Comparison of ENCODE assay signal across 8 mouse cellular contexts in genomic region chr4:133344112-133344511, GRCm38 (mm10). TPM values are rescaled to one million over a fixed set of nuclear protein-coding genes. Genes with fewer than 3 reads are reported as not detected.
DNase-seq lines count a peak whose midpoint lies in the region; ATAC-seq and TF ChIP-seq lines count a peak whose summit lies in the region.

No protein-coding gene starts in this region.

- no peaks in the 10 kb centered on the region for H3K9me3 ChIP-seq in forebrain, embryonic 14.5 days (replicated peaks; ENCODE audit: control insufficient read depth, low read length)
- H3K9me3 ChIP-seq in forebrain, embryonic 16.5 days (ENCODE audit: control insufficient read depth, low read length) = no peaks in the 10 kb centered on the region
- H3K9me3 ChIP-seq in midbrain, embryonic 14.5 days (ENCODE audit: control insufficient read depth, low read length) = no peaks in the 10 kb centered on the region
- H3K9me3 ChIP-seq in midbrain, embryonic 16.5 days (replicated peaks; ENCODE audit: control insufficient read depth, low read length, poor library complexity, severe bottlenecking) = no peaks in the 10 kb centered on the region
- H3K9me3 ChIP-seq in neural tube, embryonic 11.5 days (ENCODE audit: control insufficient read depth, low read length) = no peaks in the 10 kb centered on the region

- 6% methylated on average over 4 of the region's 4 CpGs for WGBS in forebrain, embryonic 14.5 days
- under 1% methylated on average over 4 of the region's 4 CpGs for WGBS in forebrain, embryonic 16.5 days
- WGBS in midbrain, embryonic 14.5 days = 4% methylated on average over 4 of the region's 4 CpGs
- 6% methylated on average over 4 of the region's 4 CpGs for WGBS in midbrain, embryonic 16.5 days
- 18% methylated on average over 4 of the region's 4 CpGs for WGBS in neural tube, embryonic 11.5 days

- H3K27ac ChIP-seq in forebrain, embryonic 14.5 days (ENCODE audit: low read depth, low read length) = no peak overlapping the region
- no peak overlapping the region for H3K27ac ChIP-seq in forebrain, embryonic 16.5 days (ENCODE audit: low read length)
- no peak overlapping the region for H3K27ac ChIP-seq in midbrain, embryonic 14.5 days (replicated peaks; ENCODE audit: low read depth, low read length)
- no peak overlapping the region for H3K27ac ChIP-seq in midbrain, embryonic 16.5 days (ENCODE audit: low read length)
- H3K27ac ChIP-seq in bone marrow macrophage, adult 2 months (ENCODE audit: insufficient read depth, low read depth, low read length) = no peak overlapping the region
- H3K27ac ChIP-seq in neural tube, embryonic 11.5 days (ENCODE audit: low read depth, low read length) = no peak overlapping the region

- peak; percentile 75 for DNase-seq in forebrain, embryonic 14.5 days (ENCODE audit: low spot score)
- peak; percentile 79 for DNase-seq in midbrain, embryonic 14.5 days
- DNase-seq in kidney, postnatal 25 days = peak; percentile 45 to 64
- DNase-seq in neural tube, embryonic 11.5 days (ENCODE audit: low spot score) = peak; percentile 14

- H3K27me3 ChIP-seq in forebrain, embryonic 14.5 days (replicated peaks; ENCODE audit: control insufficient read depth, insufficient read depth, low read length) = no peaks in the 10 kb centered on the region
- 0 out of 2 replicates have a peak, but pooled peaks cover 2% of the 10 kb centered on the region for H3K27me3 ChIP-seq in forebrain, embryonic 16.5 days (replicated peaks; ENCODE audit: control insufficient read depth, insufficient read depth, low read length)
- no peaks in the 10 kb centered on the region; the same call in 1 of the 2 replicates for H3K27me3 ChIP-seq in midbrain, embryonic 14.5 days (ENCODE audit: control insufficient read depth, insufficient read depth, low read length)
- H3K27me3 ChIP-seq in midbrain, embryonic 16.5 days (ENCODE audit: control insufficient read depth, insufficient read depth, low read depth, low read length) = no peaks in the 10 kb centered on the region
- H3K27me3 ChIP-seq in neural tube, embryonic 11.5 days (ENCODE audit: control insufficient read depth, insufficient read depth, low read length) = no peaks in the 10 kb centered on the region

- TF ChIP-seq CTCF in bone marrow macrophage, adult 2 months (IDR thresholded peaks at IDR 0.05; ENCODE audit: low read depth, low read length) = peak; percentile 54; the same call in 1 of the 2 replicates

- ATAC-seq in forebrain, embryonic 14.5 days = no peak
- ATAC-seq in forebrain, embryonic 16.5 days = no peak
- ATAC-seq in midbrain, embryonic 14.5 days (ENCODE audit: low FRiP score, low TSS enrichment) = no peak
- ATAC-seq in midbrain, embryonic 16.5 days = no peak
- ATAC-seq in neural tube, embryonic 11.5 days (ENCODE audit: insufficient read depth, low FRiP score, low TSS enrichment) = no peak
- no peak for ATAC-seq in megakaryocyte-erythroid progenitor cell, adult 5-6 weeks (replicated peaks; ENCODE audit: low FRiP score, low TSS enrichment, poor library complexity, severe bottlenecking)

- no peak overlapping the region for H3K9ac ChIP-seq in forebrain, embryonic 14.5 days (ENCODE audit: low read length)
- H3K9ac ChIP-seq in forebrain, embryonic 16.5 days (replicated peaks; ENCODE audit: low read depth, low read length) = no peak overlapping the region
- no peak overlapping the region for H3K9ac ChIP-seq in midbrain, embryonic 14.5 days (replicated peaks; ENCODE audit: low read length)
- no peak overlapping the region for H3K9ac ChIP-seq in midbrain, embryonic 16.5 days (ENCODE audit: low read depth, low read length)
- no peak overlapping the region for H3K9ac ChIP-seq in neural tube, embryonic 11.5 days (ENCODE audit: low read length)

- H3K4me2 ChIP-seq in forebrain, embryonic 14.5 days (ENCODE audit: low read length) = no peak overlapping the region
- H3K4me2 ChIP-seq in forebrain, embryonic 16.5 days (ENCODE audit: low read length) = no peak overlapping the region
- H3K4me2 ChIP-seq in midbrain, embryonic 14.5 days (ENCODE audit: low read length) = no peak overlapping the region
- no peak overlapping the region for H3K4me2 ChIP-seq in midbrain, embryonic 16.5 days (ENCODE audit: low read length)
- no peak overlapping the region for H3K4me2 ChIP-seq in neural tube, embryonic 11.5 days (ENCODE audit: low read depth)

- no peaks in the 10 kb centered on the region for H3K4me1 ChIP-seq in forebrain, embryonic 14.5 days (ENCODE audit: control insufficient read depth, insufficient read depth, low read length)
- H3K4me1 ChIP-seq in forebrain, embryonic 16.5 days (replicated peaks; ENCODE audit: control insufficient read depth, insufficient read depth, low read length) = 0 out of 2 replicates have a peak, but pooled peaks cover 2% of the 10 kb centered on the region
- H3K4me1 ChIP-seq in midbrain, embryonic 14.5 days (ENCODE audit: control insufficient read depth, insufficient read depth, low read length) = no peaks in the 10 kb centered on the region
- H3K4me1 ChIP-seq in midbrain, embryonic 16.5 days (ENCODE audit: control insufficient read depth, insufficient read depth, low read length) = no peaks in the 10 kb centered on the region
- peaks cover 3% of the 10 kb centered on the region; the same call in 1 of the 2 replicates for H3K4me1 ChIP-seq in bone marrow macrophage, adult 2 months (ENCODE audit: control insufficient read depth, insufficient read depth, low read length)
- no peaks in the 10 kb centered on the region for H3K4me1 ChIP-seq in neural tube, embryonic 11.5 days (ENCODE audit: control insufficient read depth, insufficient read depth, low read length)

- H3K4me3 ChIP-seq in forebrain, embryonic 14.5 days (ENCODE audit: low read depth, low read length) = no peak overlapping the region
- H3K4me3 ChIP-seq in forebrain, embryonic 16.5 days (replicated peaks; ENCODE audit: low read length) = no peak overlapping the region
- H3K4me3 ChIP-seq in midbrain, embryonic 14.5 days (replicated peaks; ENCODE audit: low read depth, low read length) = no peak overlapping the region
- H3K4me3 ChIP-seq in midbrain, embryonic 16.5 days (ENCODE audit: low read depth, low read length) = no peak overlapping the region
- no peak overlapping the region for H3K4me3 ChIP-seq in bone marrow macrophage, adult 2 months (ENCODE audit: insufficient read depth, low read length)
- H3K4me3 ChIP-seq in neural tube, embryonic 11.5 days (ENCODE audit: low read depth, low read length) = no peak overlapping the region

- no peak for TF ChIP-seq POLR2A in bone marrow macrophage, adult 2 months (IDR thresholded peaks at IDR 0.05; ENCODE audit: borderline replicate concordance, low read depth, low read length)

- no peaks in the 10 kb centered on the region for H3K36me3 ChIP-seq in forebrain, embryonic 14.5 days (ENCODE audit: control insufficient read depth, insufficient read depth, low read length)
- H3K36me3 ChIP-seq in forebrain, embryonic 16.5 days (ENCODE audit: control insufficient read depth, insufficient read depth) = no peaks in the 10 kb centered on the region
- no peaks in the 10 kb centered on the region for H3K36me3 ChIP-seq in midbrain, embryonic 14.5 days (ENCODE audit: control insufficient read depth, insufficient read depth, low read length)
- no peaks in the 10 kb centered on the region for H3K36me3 ChIP-seq in midbrain, embryonic 16.5 days (ENCODE audit: control insufficient read depth, insufficient read depth, low read length)
- H3K36me3 ChIP-seq in neural tube, embryonic 11.5 days (ENCODE audit: control insufficient read depth, insufficient read depth, low read length) = no peaks in the 10 kb centered on the region

RNA-seq across cellular contexts. Expression of gene Wdtc1, which starts 9.2 kb away (rescaled TPM):
- 17.5 and 18.9 TPM in 2 replicates for polyA plus RNA-seq in forebrain, embryonic 14.5 days (2014; fragmentation: Nextera tagmentation; extraction: Ambion mirVana)
- polyA plus RNA-seq in forebrain, embryonic 16.5 days (2015; fragmentation: Nextera tagmentation; extraction: Ambion mirVana) = 16.2 and 19.3 TPM in 2 replicates
- 21.3 and 24.9 TPM in 2 replicates for polyA plus RNA-seq in midbrain, embryonic 14.5 days (2014; fragmentation: Nextera tagmentation; extraction: Ambion mirVana)
- polyA plus RNA-seq in midbrain, embryonic 16.5 days (2015; fragmentation: Nextera tagmentation; extraction: Ambion mirVana) = 20.1 and 20.7 TPM in 2 replicates
- polyA plus RNA-seq in bone marrow macrophage, adult 2 months (2012; ENCODE audit: insufficient read depth, insufficient read length, missing spikeins) = 30.5 TPM in 2 replicates
- 26.4 and 27.0 TPM in 2 replicates for polyA plus RNA-seq in neural tube, embryonic 11.5 days (2014; fragmentation: Nextera tagmentation; extraction: Ambion mirVana)
- 15.3 and 18.6 TPM in 2 replicates for total RNA-seq in megakaryocyte-erythroid progenitor cell, adult 5-6 weeks (2014; fragmentation: Nextera tagmentation)
- total RNA-seq in megakaryocyte-erythroid progenitor cell, adult 5-6 weeks (2017) = 7.5 and 8.0 TPM in 2 replicates

RNA-seq across cellular contexts. Expression of gene Slc9a1, which starts 25.4 kb away (rescaled TPM):
- polyA plus RNA-seq in forebrain, embryonic 14.5 days (2014; fragmentation: Nextera tagmentation; extraction: Ambion mirVana) = 4.4 and 7.3 TPM in 2 replicates
- polyA plus RNA-seq in forebrain, embryonic 16.5 days (2015; fragmentation: Nextera tagmentation; extraction: Ambion mirVana) = 8.1 and 10.7 TPM in 2 replicates
- 8.2 and 8.3 TPM in 2 replicates for polyA plus RNA-seq in midbrain, embryonic 14.5 days (2014; fragmentation: Nextera tagmentation; extraction: Ambion mirVana)
- polyA plus RNA-seq in midbrain, embryonic 16.5 days (2015; fragmentation: Nextera tagmentation; extraction: Ambion mirVana) = 10.3 and 12.8 TPM in 2 replicates
- polyA plus RNA-seq in bone marrow macrophage, adult 2 months (2012; ENCODE audit: insufficient read depth, insufficient read length, missing spikeins) = 27.7 and 31.6 TPM in 2 replicates
- polyA plus RNA-seq in neural tube, embryonic 11.5 days (2014; fragmentation: Nextera tagmentation; extraction: Ambion mirVana) = 6.9 TPM in 2 replicates
- total RNA-seq in megakaryocyte-erythroid progenitor cell, adult 5-6 weeks (2014; fragmentation: Nextera tagmentation) = 31.8 and 33.1 TPM in 2 replicates
- total RNA-seq in megakaryocyte-erythroid progenitor cell, adult 5-6 weeks (2017) = 5.8 and 13.7 TPM in 2 replicates

Comparison
In these comparisons a context has a peak if more than half of its experiments do, and no peak if none do; other contexts are left out.
1. DNase-seq: peak in every context shown above with its lines; median percentile 79 in midbrain, embryonic 14.5 days; 75 in forebrain, embryonic 14.5 days; 54 in kidney, postnatal 25 days; 14 in neural tube, embryonic 11.5 days.